Mouse (Mus musculus): ENCODE measurements around the gene Lgmn. TPM values are rescaled to one million over a fixed set of nuclear protein-coding genes. Genes with fewer than 3 reads are reported as not detected.

Lgmn gene
- polyA plus RNA-seq, 1 experiment from 2014 or later, result 95.4 TPM

DNA sequence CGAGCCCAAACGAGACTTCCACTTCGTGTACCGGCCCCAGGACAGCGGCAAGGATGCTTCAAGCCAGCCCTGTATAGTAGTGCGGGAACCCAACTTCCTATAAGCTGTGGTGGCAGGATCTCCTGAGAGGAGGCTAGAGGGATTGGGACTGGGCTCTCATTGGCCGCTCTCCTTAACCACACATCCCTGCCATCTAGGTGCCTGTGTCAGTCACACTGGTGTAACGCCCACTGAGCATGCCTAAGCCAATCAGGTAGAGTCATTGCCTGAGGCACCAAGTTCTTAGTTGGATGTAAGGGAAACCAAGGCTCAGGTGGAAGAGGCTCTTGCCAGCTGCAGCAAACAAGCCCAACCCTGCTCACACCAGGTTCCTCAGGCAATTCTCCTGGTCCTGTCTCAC lies 49.6 kb downstream of the Lgmn start:
- no peak overlapping the region for H3K9ac ChIP-seq (ENCODE audit: low read depth, low read length)
- ATAC-seq (ENCODE audit: low FRiP score, low TSS enrichment), result no peak
- H3K4me1 ChIP-seq (ENCODE audit: control insufficient read depth, insufficient read depth, low read length), result no peaks in the 10 kb centered on the region
- no peak overlapping the region for H3K27ac ChIP-seq (ENCODE audit: low read depth, low read length)
- WGBS, result 34% methylated on average over 8 of the region's 8 CpGs
- H3K4me3 ChIP-seq (ENCODE audit: low read length), result no peak overlapping the region
- H3K27me3 ChIP-seq (ENCODE audit: control insufficient read depth, insufficient read depth, low read length), result no peaks in the 10 kb centered on the region
- no peak overlapping the region for H3K4me2 ChIP-seq (replicated peaks; ENCODE audit: low read depth, low read length)
- H3K9me3 ChIP-seq (ENCODE audit: control insufficient read depth, low read length), result no peaks in the 10 kb centered on the region
- peaks cover 24% of the 10 kb centered on the region; the same call in 1 of the 2 replicates for H3K36me3 ChIP-seq (ENCODE audit: control insufficient read depth, insufficient read depth, low read length)

DNA sequence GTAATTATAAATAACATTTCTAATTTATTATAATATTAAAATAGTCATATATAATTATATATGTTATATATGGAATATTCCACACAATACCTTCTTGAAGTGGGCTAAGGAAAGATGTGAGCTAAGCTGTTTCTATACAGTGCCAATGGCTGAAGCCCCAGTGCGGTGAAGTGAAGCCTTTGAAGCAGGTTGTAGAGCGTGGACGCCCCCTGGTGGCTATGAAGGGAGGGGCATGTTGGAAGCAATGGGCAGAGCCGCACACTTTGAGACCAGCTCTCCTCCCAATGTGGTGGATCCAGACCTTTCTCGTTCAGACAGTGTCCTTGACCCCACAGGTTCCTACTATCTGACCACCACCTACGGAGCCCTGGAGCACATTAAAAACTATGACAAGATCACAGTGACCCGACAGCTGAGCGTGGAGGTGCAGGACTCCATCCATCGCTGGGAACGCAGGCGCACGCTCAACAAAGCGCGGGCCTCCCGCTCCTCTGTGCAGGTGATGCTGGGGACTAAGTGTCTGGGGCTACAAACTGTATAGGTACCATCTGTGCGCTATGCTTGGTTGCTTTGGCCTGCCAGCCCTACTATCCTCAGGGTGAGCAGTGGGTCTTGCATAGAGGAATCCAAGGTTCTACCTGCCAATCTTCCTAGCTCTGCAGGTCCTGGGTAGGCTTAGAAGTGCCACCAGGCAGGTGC lies 52.2 kb downstream of the Lgmn start:
- peak; percentile 83 for ATAC-seq (ENCODE audit: low FRiP score, low TSS enrichment)

DNA sequence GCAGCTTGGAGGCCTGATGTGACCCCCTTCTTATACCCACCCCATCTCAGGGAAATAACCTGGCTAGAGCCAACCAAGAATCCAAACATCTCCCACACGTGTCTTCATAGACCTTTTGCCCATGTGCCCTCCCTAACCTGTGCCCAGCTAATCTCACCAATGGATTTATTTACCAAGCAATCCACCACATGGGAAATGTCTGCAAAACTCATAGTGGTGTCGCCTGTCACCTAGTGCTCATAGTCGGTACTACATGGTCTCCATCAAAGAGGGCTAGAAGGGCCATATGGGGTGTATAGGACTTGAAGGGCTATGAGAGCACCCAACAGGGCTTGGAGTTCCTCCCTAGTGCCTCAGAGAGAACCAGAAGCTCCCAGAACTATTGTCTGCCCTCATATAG lies 54.8 kb downstream of the Lgmn start:
- no peak overlapping the region for H3K4me3 ChIP-seq (ENCODE audit: low read length)
- H3K4me2 ChIP-seq (replicated peaks; ENCODE audit: low read depth, low read length), result no peak overlapping the region
- no peak overlapping the region for H3K27ac ChIP-seq (ENCODE audit: low read depth, low read length)
- no peaks in the 10 kb centered on the region for H3K27me3 ChIP-seq (ENCODE audit: control insufficient read depth, insufficient read depth, low read length)
- peaks cover 20% of the 10 kb centered on the region; the same call in 1 of the 2 replicates for H3K36me3 ChIP-seq (ENCODE audit: control insufficient read depth, insufficient read depth, low read length)
- no peak overlapping the region for H3K9ac ChIP-seq (ENCODE audit: low read depth, low read length)
- no peaks in the 10 kb centered on the region for H3K4me1 ChIP-seq (ENCODE audit: control insufficient read depth, insufficient read depth, low read length)
- no peak for ATAC-seq (ENCODE audit: low FRiP score, low TSS enrichment)
- WGBS, result 15% methylated on average over 3 of the region's 3 CpGs
- no peaks in the 10 kb centered on the region for H3K9me3 ChIP-seq (ENCODE audit: control insufficient read depth, low read length)

More for the DNA sequence above, 52.2 kb downstream of the Lgmn start:
- Histone ChIP-seq H3K27ac (ENCODE audit: low read depth, low read length) (no peak overlapping the region), H3K27me3 (ENCODE audit: control insufficient read depth, insufficient read depth, low read length) (no peaks in the 10 kb centered on the region), H3K36me3 (ENCODE audit: control insufficient read depth, insufficient read depth, low read length) (peaks cover 28% of the 10 kb centered on the region; the same call in 1 of the 2 replicates), H3K4me3 (ENCODE audit: low read length) (no peak overlapping the region), H3K4me1 (ENCODE audit: control insufficient read depth, insufficient read depth, low read length) (no peaks in the 10 kb centered on the region), H3K9ac (ENCODE audit: low read depth, low read length) (no peak overlapping the region), H3K4me2 (replicated peaks; ENCODE audit: low read depth, low read length) (no peak overlapping the region), H3K9me3 (ENCODE audit: control insufficient read depth, low read length) (no peaks in the 10 kb centered on the region)
- 52% methylated on average over 16 of the region's 16 CpGs for WGBS

DNA sequence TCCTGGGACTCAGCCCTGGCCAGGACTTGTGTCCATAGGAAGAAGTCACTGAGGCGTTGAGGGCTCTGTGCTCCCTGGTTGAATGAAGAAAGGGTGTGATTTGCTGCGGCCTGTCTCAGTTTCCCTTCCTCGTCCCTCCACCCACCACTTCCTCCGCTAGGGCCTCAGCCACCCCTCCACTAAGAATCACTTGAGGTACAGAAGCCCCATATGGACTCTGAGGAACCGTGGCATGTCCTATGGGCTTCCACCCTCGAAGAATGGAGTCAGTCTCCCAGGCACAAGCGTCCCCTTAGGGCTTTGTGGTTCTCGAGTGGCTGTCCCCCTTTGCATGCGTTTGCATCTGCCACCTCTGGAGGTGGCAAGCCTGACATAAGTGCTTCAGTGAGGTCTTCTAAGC lies 56.3 kb downstream of the Lgmn start:
- ATAC-seq (ENCODE audit: low FRiP score, low TSS enrichment), result no peak
- no peak overlapping the region for H3K27ac ChIP-seq (ENCODE audit: low read depth, low read length)
- no peaks in the 10 kb centered on the region for H3K4me1 ChIP-seq (ENCODE audit: control insufficient read depth, insufficient read depth, low read length)
- no peak overlapping the region for H3K4me3 ChIP-seq (ENCODE audit: low read length)
- H3K9me3 ChIP-seq (ENCODE audit: control insufficient read depth, low read length), result no peaks in the 10 kb centered on the region
- no peak overlapping the region for H3K4me2 ChIP-seq (replicated peaks; ENCODE audit: low read depth, low read length)
- no peaks in the 10 kb centered on the region for H3K27me3 ChIP-seq (ENCODE audit: control insufficient read depth, insufficient read depth, low read length)
- H3K9ac ChIP-seq (ENCODE audit: low read depth, low read length), result no peak overlapping the region
- peaks cover 16% of the 10 kb centered on the region; the same call in 1 of the 2 replicates for H3K36me3 ChIP-seq (ENCODE audit: control insufficient read depth, insufficient read depth, low read length)
- 87% methylated on average over 9 of the region's 9 CpGs for WGBS

DNA sequence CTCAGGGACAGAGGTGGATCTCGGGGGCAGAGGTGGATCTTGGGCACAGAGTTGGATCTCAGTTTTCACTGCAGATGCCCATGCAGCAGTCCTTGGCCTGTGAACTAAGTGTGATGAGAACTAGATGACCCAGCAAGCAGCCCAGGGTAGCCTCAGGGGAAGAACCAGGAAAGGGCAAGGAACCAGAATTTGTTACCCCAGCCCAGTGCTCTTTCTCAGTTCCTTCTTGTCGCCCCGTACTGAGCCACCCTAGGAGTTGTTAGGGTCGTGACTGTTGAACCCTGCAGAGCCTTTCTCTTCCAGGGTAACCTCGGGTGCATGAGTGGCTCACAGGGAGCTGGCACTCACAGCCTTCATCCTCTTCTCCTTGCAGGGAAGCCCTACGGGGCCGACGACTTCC lies 57.4 kb downstream of the Lgmn start:
- Histone ChIP-seq H3K27ac (ENCODE audit: low read depth, low read length) (no peak overlapping the region), H3K4me2 (replicated peaks; ENCODE audit: low read depth, low read length) (no peak overlapping the region), H3K4me1 (ENCODE audit: control insufficient read depth, insufficient read depth, low read length) (no peaks in the 10 kb centered on the region), H3K9me3 (ENCODE audit: control insufficient read depth, low read length) (no peaks in the 10 kb centered on the region), H3K4me3 (ENCODE audit: low read length) (no peak overlapping the region), H3K36me3 (ENCODE audit: control insufficient read depth, insufficient read depth, low read length) (peaks cover 8% of the 10 kb centered on the region; the same call in 1 of the 2 replicates), H3K27me3 (ENCODE audit: control insufficient read depth, insufficient read depth, low read length) (no peaks in the 10 kb centered on the region), H3K9ac (ENCODE audit: low read depth, low read length) (no peak overlapping the region)
- ATAC-seq (ENCODE audit: low FRiP score, low TSS enrichment), result no peak
- 74% methylated on average over 8 of the region's 8 CpGs for WGBS

DNA sequence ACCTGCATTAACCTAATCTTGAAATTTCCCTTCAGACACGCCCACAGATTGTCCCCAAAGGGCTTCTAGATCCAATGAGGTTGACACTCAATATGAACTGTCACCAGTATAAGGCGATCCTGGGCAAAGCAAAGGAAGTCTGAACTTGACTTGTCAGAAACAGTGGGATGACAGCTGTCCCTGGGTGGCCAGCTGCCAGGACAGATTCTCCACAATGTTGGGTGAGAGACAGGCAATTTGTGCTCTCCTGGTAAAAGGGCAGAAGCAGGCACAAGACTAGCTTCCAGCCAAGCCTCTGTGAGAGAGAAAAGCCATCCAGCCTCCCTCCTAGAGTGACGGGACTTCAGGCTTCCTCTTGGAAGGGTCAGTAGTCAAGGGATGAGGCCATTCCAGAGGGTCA lies 67.3 kb downstream of the Lgmn start:
- no peak overlapping the region for H3K4me3 ChIP-seq (ENCODE audit: low read length)
- 84% methylated on average over 3 of the region's 3 CpGs for WGBS
- H3K9ac ChIP-seq (ENCODE audit: low read depth, low read length), result no peak overlapping the region
- H3K4me2 ChIP-seq (replicated peaks; ENCODE audit: low read depth, low read length), result no peak overlapping the region
- 0 out of 2 replicates have a peak, but pooled peaks cover 5% of the 10 kb centered on the region for H3K4me1 ChIP-seq (ENCODE audit: control insufficient read depth, insufficient read depth, low read length)
- ATAC-seq (ENCODE audit: low FRiP score, low TSS enrichment), result no peak
- H3K27me3 ChIP-seq (ENCODE audit: control insufficient read depth, insufficient read depth, low read length), result no peaks in the 10 kb centered on the region
- H3K36me3 ChIP-seq (ENCODE audit: control insufficient read depth, insufficient read depth, low read length), result peaks cover 12% of the 10 kb centered on the region; the same call in 1 of the 2 replicates
- H3K9me3 ChIP-seq (ENCODE audit: control insufficient read depth, low read length), result no peaks in the 10 kb centered on the region
- H3K27ac ChIP-seq (ENCODE audit: low read depth, low read length), result no peak overlapping the region

DNA sequence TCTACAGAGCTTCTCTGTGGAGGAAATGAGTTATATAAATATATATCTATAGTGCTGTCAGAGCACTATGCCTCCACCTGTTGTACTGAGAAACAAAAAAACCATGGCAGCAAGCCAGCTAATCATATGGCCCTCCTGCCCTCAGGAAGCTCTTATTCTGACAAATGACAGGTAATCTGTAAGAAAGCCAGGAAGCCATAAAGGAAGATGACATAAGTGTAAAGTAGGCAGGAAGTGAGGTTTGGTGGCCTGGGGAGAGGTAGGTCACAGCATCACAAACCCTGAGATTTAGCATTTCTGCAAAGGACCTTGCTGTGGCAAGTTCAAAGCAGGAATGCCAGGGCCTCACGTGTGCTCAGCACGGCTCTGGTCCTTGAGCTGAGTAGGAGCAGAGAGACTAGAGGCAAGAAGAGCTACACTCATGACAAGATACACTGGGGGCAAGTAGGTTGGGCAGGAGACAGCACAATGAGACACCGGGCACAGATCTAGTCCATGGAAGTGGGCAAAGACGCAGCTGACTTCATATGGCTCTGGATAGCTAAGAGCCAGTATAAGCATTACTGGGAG lies 68.6 kb downstream of the Lgmn start:
- H3K36me3 ChIP-seq (ENCODE audit: control insufficient read depth, insufficient read depth, low read length), result peaks cover 12% of the 10 kb centered on the region; the same call in 1 of the 2 replicates
- no peak for ATAC-seq (ENCODE audit: low FRiP score, low TSS enrichment)
- 78% methylated on average over 4 of the region's 4 CpGs for WGBS

DNA sequence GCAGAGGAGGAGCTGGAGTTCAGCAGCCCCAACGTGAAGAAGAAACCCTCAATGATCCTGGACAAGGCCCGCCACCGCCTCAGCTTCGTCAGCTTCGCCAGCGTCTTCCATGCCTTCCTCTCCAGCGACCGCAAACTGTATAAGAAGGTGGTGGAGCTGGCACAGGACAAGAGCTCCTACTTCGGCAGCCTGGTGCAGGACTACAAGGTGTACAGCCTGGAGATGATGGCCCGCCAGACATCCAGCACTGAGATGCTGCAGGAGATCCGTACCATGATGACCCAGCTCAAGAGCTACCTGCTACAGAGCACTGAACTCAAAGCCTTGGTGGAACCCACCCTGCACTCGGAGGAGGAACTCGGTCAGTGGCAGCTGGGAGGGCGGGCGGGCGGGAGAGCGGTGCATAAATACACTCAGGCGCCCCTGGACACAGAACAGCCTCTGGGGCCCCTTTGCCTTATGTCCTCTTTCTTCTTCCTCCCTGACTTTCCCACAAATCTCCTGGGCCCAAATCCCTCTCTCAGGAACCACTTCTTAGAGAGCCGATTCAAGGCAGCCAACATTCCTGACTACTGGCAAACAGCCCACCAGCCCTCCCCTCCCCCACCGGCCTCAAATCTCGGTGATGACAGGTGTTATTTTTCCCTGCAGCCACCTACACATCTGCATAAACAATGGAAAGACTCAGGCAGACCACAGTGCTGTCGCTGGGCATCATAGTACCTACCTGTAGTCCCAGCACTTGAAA lies 70.0 kb downstream of the Lgmn start:
- no peak overlapping the region for H3K4me2 ChIP-seq (replicated peaks; ENCODE audit: low read depth, low read length)
- H3K36me3 ChIP-seq (ENCODE audit: control insufficient read depth, insufficient read depth, low read length), result peaks cover 12% of the 10 kb centered on the region; the same call in 1 of the 2 replicates
- 72% methylated on average over 22 of the region's 22 CpGs for WGBS
- no peak; the same call in 1 of the 2 replicates for ATAC-seq (ENCODE audit: low FRiP score, low TSS enrichment)
- H3K4me1 ChIP-seq (ENCODE audit: control insufficient read depth, insufficient read depth, low read length), result 0 out of 2 replicates have a peak, but pooled peaks cover 5% of the 10 kb centered on the region
- no peaks in the 10 kb centered on the region for H3K9me3 ChIP-seq (ENCODE audit: control insufficient read depth, low read length)
- no peaks in the 10 kb centered on the region for H3K27me3 ChIP-seq (ENCODE audit: control insufficient read depth, insufficient read depth, low read length)
- no peak overlapping the region for H3K4me3 ChIP-seq (ENCODE audit: low read length)
- H3K9ac ChIP-seq (ENCODE audit: low read depth, low read length), result no peak overlapping the region
- no peak overlapping the region for H3K27ac ChIP-seq (ENCODE audit: low read depth, low read length)

More for the DNA sequence above, 68.6 kb downstream of the Lgmn start:
- no peaks in the 10 kb centered on the region for H3K27me3 ChIP-seq (ENCODE audit: control insufficient read depth, insufficient read depth, low read length)
- 0 out of 2 replicates have a peak, but pooled peaks cover 5% of the 10 kb centered on the region for H3K4me1 ChIP-seq (ENCODE audit: control insufficient read depth, insufficient read depth, low read length)
- H3K9me3 ChIP-seq (ENCODE audit: control insufficient read depth, low read length), result no peaks in the 10 kb centered on the region
- H3K4me3 ChIP-seq (ENCODE audit: low read length), result no peak overlapping the region
- H3K27ac ChIP-seq (ENCODE audit: low read depth, low read length), result no peak overlapping the region
- no peak overlapping the region for H3K9ac ChIP-seq (ENCODE audit: low read depth, low read length)
- H3K4me2 ChIP-seq (replicated peaks; ENCODE audit: low read depth, low read length), result no peak overlapping the region

Data from kidney, embryonic 14.5 days (tissue).